Mouse (Mus musculus): ENCODE results near the gene Brsk1. TPM values are rescaled to one million over a fixed set of nuclear protein-coding genes. Genes with fewer than 3 reads are reported as not detected.

Brsk1 gene
- total and polyA plus RNA-seq, 2 experiments = 0.09 to 0.40 TPM

DNA sequence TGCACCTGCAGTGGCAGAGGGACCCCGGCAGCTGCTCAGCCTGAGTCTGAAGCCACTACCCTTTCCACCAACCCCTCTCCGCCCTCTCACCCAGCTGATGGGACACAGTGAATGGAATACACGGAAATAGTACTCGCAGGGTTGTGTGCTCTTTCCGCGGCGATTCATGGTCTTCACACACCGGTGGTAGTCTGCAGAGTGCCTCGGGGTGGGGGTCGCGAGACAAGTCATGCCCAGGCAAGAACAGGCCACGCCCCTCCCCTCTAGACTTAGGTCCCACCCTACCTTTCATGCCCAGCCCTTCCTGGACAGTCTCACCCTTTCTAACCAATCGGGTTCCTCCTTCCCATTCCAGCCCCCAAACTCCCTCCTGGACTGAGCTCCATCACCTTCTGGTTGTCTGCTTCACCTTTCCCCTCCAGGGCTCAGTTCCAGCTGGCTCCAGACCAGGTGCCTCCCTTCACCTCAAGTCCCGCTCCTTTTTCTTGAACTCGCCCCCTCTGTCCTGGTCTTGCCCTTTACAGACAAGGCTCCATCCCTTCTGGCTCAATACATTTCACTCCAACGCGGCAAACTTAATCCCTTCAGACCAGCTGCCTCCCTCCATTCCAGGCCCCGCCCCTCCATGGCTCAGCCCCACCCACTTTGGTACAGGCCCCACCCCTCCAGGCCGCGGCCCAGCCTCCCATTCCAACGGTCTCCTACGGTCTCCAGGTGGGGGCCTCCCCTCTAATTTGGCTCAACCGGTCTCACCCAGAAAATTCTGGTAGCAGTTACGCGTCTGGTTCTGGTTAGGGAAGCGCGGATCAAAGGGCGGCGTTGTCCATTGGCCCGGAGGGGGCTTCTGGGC, 61.8 kb downstream of the Brsk1 start:
- WGBS = 3% methylated on average over 30 of the region's 30 CpGs
- Histone ChIP-seq H3K27ac (replicated peaks; ENCODE audit: insufficient read depth, low read depth, low read length) (no peak overlapping the region), H3K4me3 (ENCODE audit: insufficient read depth, low read depth, low read length) (peak overlapping the region; percentile 32; the same call in 1 of the 2 replicates), H3K27me3 (ENCODE audit: control insufficient read depth, insufficient read depth, low read length) (no peaks in the 10 kb centered on the region), H3K4me1 (ENCODE audit: control insufficient read depth, insufficient read depth, low read length) (no peaks in the 10 kb centered on the region; the same call in 1 of the 2 replicates), H3K9ac (ENCODE audit: low read depth, low read length) (no peak overlapping the region), H3K79me2 (ENCODE audit: control insufficient read depth, insufficient read depth, low read length) (no peaks in the 10 kb centered on the region), H3K36me3 (ENCODE audit: control insufficient read depth, insufficient read depth, low read length) (no peaks in the 10 kb centered on the region)
- DNase-seq (ENCODE audit: extremely low read depth, low read depth, low spot score) = peak; percentile 7
- TF ChIP-seq CTCF (IDR thresholded peaks at IDR 0.05; ENCODE audit: low read depth, low read length) (no peak), POLR2A (IDR thresholded peaks at IDR 0.05; ENCODE audit: extremely low read depth, insufficient read depth, low read length) (no peak)

- WGBS = 15% methylated on average over 24 of the region's 24 CpGs
- DNase-seq (ENCODE audit: extremely low read depth, low read depth, low spot score) = no peak
- no peak within 1 kb of the TSS for H3K27ac ChIP-seq (replicated peaks; ENCODE audit: insufficient read depth, low read depth, low read length)
These were observed 62.6 kb downstream of the Brsk1 start, which contains the start of gene Cox6b2 for GRCm38 (mm10) chr7:4752821-4753570. Gene Cox6b2, minus strand, starts transcription at chr7:4753094.

GRCm38 (mm10) chr7:4759670-4760069, 69.3 kb downstream of the Brsk1 start:
- no peaks in the 10 kb centered on the region for H3K79me2 ChIP-seq (ENCODE audit: control insufficient read depth, insufficient read depth, low read length)
- H3K4me3 ChIP-seq (ENCODE audit: insufficient read depth, low read depth, low read length) = no peak overlapping the region
- 43% methylated on average over 1 of the region's 1 CpGs for WGBS
- no peak overlapping the region for H3K9ac ChIP-seq (ENCODE audit: low read depth, low read length)
- no peaks in the 10 kb centered on the region for H3K36me3 ChIP-seq (ENCODE audit: control insufficient read depth, insufficient read depth, low read length)
- no peaks in the 10 kb centered on the region for H3K27me3 ChIP-seq (ENCODE audit: control insufficient read depth, insufficient read depth, low read length)
- no peak overlapping the region for H3K27ac ChIP-seq (replicated peaks; ENCODE audit: insufficient read depth, low read depth, low read length)
- TF ChIP-seq CTCF (IDR thresholded peaks at IDR 0.05; ENCODE audit: low read depth, low read length) (no peak), POLR2A (IDR thresholded peaks at IDR 0.05; ENCODE audit: extremely low read depth, insufficient read depth, low read length) (no peak)
- no peaks in the 10 kb centered on the region for H3K4me1 ChIP-seq (ENCODE audit: control insufficient read depth, insufficient read depth, low read length)
- no peak for DNase-seq (ENCODE audit: extremely low read depth, low read depth, low spot score)

More at GRCm38 (mm10) chr7:4752821-4753570, 62.6 kb downstream of the Brsk1 start, which contains the start of gene Cox6b2:
- H3K9ac ChIP-seq (ENCODE audit: low read depth, low read length) = no peak within 1 kb of the TSS
- no peak for TF ChIP-seq POLR2A (IDR thresholded peaks at IDR 0.05; ENCODE audit: extremely low read depth, insufficient read depth, low read length)
- no peaks in the 10 kb centered on the region for H3K27me3 ChIP-seq (ENCODE audit: control insufficient read depth, insufficient read depth, low read length)
- peak within 1 kb of the TSS; percentile 32; the same call in 1 of the 2 replicates for H3K4me3 ChIP-seq (ENCODE audit: insufficient read depth, low read depth, low read length)
- H3K36me3 ChIP-seq (ENCODE audit: control insufficient read depth, insufficient read depth, low read length) = no peaks in the 10 kb centered on the region
- no peaks in the 10 kb centered on the region for H3K79me2 ChIP-seq (ENCODE audit: control insufficient read depth, insufficient read depth, low read length)
- no peaks in the 10 kb centered on the region; the same call in 1 of the 2 replicates for H3K4me1 ChIP-seq (ENCODE audit: control insufficient read depth, insufficient read depth, low read length)

DNA sequence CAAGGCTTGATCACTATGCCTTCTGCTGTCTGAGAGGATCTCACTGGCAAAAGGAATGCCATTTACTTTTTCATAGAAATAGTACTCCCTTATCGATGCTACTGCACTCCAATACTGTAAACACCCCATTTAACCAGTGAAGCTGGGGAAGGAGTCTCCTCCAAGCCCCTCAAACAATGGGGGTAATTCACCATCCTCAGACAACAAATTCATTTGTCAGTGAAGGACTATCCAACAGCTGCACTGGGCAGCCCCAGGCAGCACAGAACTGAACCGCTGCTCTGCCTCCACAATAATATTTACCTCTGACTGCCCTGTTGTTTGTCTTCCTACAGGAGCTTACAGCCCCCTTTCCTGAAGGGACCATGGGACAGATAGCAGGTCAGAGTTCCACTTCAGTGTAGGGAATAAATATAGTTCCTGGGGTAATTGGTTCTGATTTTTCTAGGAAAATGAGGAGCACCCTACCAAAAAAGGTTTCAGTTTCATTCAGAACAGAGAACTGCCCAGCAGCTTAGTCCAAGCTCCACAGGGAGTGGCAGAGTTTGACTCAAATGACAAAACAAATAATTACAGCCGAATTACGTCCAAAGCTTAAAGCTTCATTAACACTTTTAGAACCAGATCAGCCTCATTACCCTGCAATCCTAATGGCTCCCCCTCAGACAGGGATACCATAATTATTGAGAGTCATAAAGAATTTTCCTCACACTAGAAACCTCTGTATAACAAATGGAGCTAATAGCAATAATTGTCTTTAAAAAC, 74.7 kb downstream of the Brsk1 start:
- no peaks in the 10 kb centered on the region for H3K27me3 ChIP-seq (ENCODE audit: control insufficient read depth, insufficient read depth, low read length)
- 0 out of 2 replicates have a peak overlapping the region, but pooled peaks have one; percentile 2 for H3K9ac ChIP-seq (ENCODE audit: low read depth, low read length)
- no peaks in the 10 kb centered on the region for H3K36me3 ChIP-seq (ENCODE audit: control insufficient read depth, insufficient read depth, low read length)
- H3K4me3 ChIP-seq (ENCODE audit: insufficient read depth, low read depth, low read length) = no peak overlapping the region
- 10% methylated on average over 4 of the region's 4 CpGs for WGBS
- no peaks in the 10 kb centered on the region for H3K4me1 ChIP-seq (ENCODE audit: control insufficient read depth, insufficient read depth, low read length)
- no peaks in the 10 kb centered on the region for H3K79me2 ChIP-seq (ENCODE audit: control insufficient read depth, insufficient read depth, low read length)
- TF ChIP-seq CTCF (IDR thresholded peaks at IDR 0.05; ENCODE audit: low read depth, low read length) = no peak
- no peak for TF ChIP-seq POLR2A (IDR thresholded peaks at IDR 0.05; ENCODE audit: extremely low read depth, insufficient read depth, low read length)
- DNase-seq (ENCODE audit: extremely low read depth, low read depth, low spot score) = no peak
- 0 out of 2 replicates have a peak overlapping the region, but pooled peaks have one; percentile 0 for H3K27ac ChIP-seq (replicated peaks; ENCODE audit: insufficient read depth, low read depth, low read length)

Other genes with a start within 250 kb of the Brsk1 start
- gene Rdh13, start 245.0 kb upstream of the Brsk1 start, total RNA-seq (2014; rRNA removed) = 5.5 and 6.5 TPM in 2 replicates
- gene Rdh13, start 245.0 kb upstream of the Brsk1 start, polyA plus RNA-seq (2012; rRNA removed) = 6.5 and 6.8 TPM in 2 replicates
- 2.9 and 6.5 TPM in 2 replicates for gene Eps8l1, start 229.9 kb upstream of the Brsk1 start, total RNA-seq (2014; rRNA removed)
- gene Eps8l1, start 229.9 kb upstream of the Brsk1 start, polyA plus RNA-seq (2012; rRNA removed) = 0.05 and 1.4 TPM in 2 replicates
- gene Ppp1r12c, start 188.9 kb upstream of the Brsk1 start, total RNA-seq (2014; rRNA removed) = 21.2 and 21.8 TPM in 2 replicates
- 13.4 and 22.2 TPM in 2 replicates for gene Ppp1r12c, start 188.9 kb upstream of the Brsk1 start, polyA plus RNA-seq (2012; rRNA removed)
- 1.2 and 2.9 TPM in 2 replicates for gene Tnnt1, start 174.2 kb upstream of the Brsk1 start, total RNA-seq (2014; rRNA removed)
- 0.20 and 0.61 TPM in 2 replicates for gene Tnnt1, start 174.2 kb upstream of the Brsk1 start, polyA plus RNA-seq (2012; rRNA removed)
- 0.54 TPM in 1 of 2 replicates, not detected in the other for gene Tnni3, start 166.4 kb upstream of the Brsk1 start, total RNA-seq (2014; rRNA removed)
- 0.76 and 0.82 TPM in 2 replicates for gene Tnni3, start 166.4 kb upstream of the Brsk1 start, polyA plus RNA-seq (2012; rRNA removed)
- 0.09 TPM in 1 of 2 replicates, not detected in the other for gene Dnaaf3, start 158.2 kb upstream of the Brsk1 start, total RNA-seq (2014; rRNA removed)
- 0.24 and 0.44 TPM in 2 replicates for gene Dnaaf3, start 158.2 kb upstream of the Brsk1 start, polyA plus RNA-seq (2012; rRNA removed)
- not detected in 2 replicates for gene Syt5, start 143.1 kb upstream of the Brsk1 start, total RNA-seq (2014; rRNA removed)
- gene Syt5, start 143.1 kb upstream of the Brsk1 start, polyA plus RNA-seq (2012; rRNA removed) = not detected in 2 replicates
- gene Ptprh, start 86.6 kb upstream of the Brsk1 start, total RNA-seq (2014; rRNA removed) = 0.18 TPM in 1 of 2 replicates, not detected in the other
- not detected in 2 replicates for gene Ptprh, start 86.6 kb upstream of the Brsk1 start, polyA plus RNA-seq (2012; rRNA removed)
- 39.5 and 55.7 TPM in 2 replicates for gene Tmem86b, start 59.2 kb upstream of the Brsk1 start, total RNA-seq (2014; rRNA removed)
- 404 and 475 TPM in 2 replicates for gene Tmem86b, start 59.2 kb upstream of the Brsk1 start, polyA plus RNA-seq (2012; rRNA removed)
- gene Ppp6r1, start 31.6 kb upstream of the Brsk1 start, total RNA-seq (2014; rRNA removed) = 47.6 and 54.2 TPM in 2 replicates
- gene Ppp6r1, start 31.6 kb upstream of the Brsk1 start, polyA plus RNA-seq (2012; rRNA removed) = 77.5 and 79.2 TPM in 2 replicates
- 18.2 and 25.5 TPM in 2 replicates for gene Hspbp1, start 5.5 kb upstream of the Brsk1 start, total RNA-seq (2014; rRNA removed)
- gene Hspbp1, start 5.5 kb upstream of the Brsk1 start, polyA plus RNA-seq (2012; rRNA removed) = 27.3 and 30.6 TPM in 2 replicates
- gene Tmem150b, start 34.6 kb downstream of the Brsk1 start, total RNA-seq (2014; rRNA removed) = 0.07 and 0.28 TPM in 2 replicates
- gene Tmem150b, start 34.6 kb downstream of the Brsk1 start, polyA plus RNA-seq (2012; rRNA removed) = 0.19 and 0.44 TPM in 2 replicates
- 7.8 and 9.5 TPM in 2 replicates for gene Kmt5c, start 49.5 kb downstream of the Brsk1 start, total RNA-seq (2014; rRNA removed)
- gene Kmt5c, start 49.5 kb downstream of the Brsk1 start, polyA plus RNA-seq (2012; rRNA removed) = 23.5 and 35.1 TPM in 2 replicates
- not detected in 2 replicates for gene Cox6b2, start 62.5 kb downstream of the Brsk1 start, total RNA-seq (2014; rRNA removed)
- 0.67 and 1.3 TPM in 2 replicates for gene Cox6b2, start 62.5 kb downstream of the Brsk1 start, polyA plus RNA-seq (2012; rRNA removed)
- not detected in 2 replicates for gene Fam71e2, start 80.7 kb downstream of the Brsk1 start, total RNA-seq (2014; rRNA removed)
- not detected in 2 replicates for gene Fam71e2, start 80.7 kb downstream of the Brsk1 start, polyA plus RNA-seq (2012; rRNA removed)
- not detected in 2 replicates for gene Il11, start 92.3 kb downstream of the Brsk1 start, total RNA-seq (2014; rRNA removed)
- 0.09 TPM in 1 of 2 replicates, not detected in the other for gene Il11, start 92.3 kb downstream of the Brsk1 start, polyA plus RNA-seq (2012; rRNA removed)
- gene Tmem190, start 92.3 kb downstream of the Brsk1 start, total RNA-seq (2014; rRNA removed) = not detected in 2 replicates
- gene Tmem190, start 92.3 kb downstream of the Brsk1 start, polyA plus RNA-seq (2012; rRNA removed) = not detected in 2 replicates
- 16.4 and 17.3 TPM in 2 replicates for gene Tmem238, start 99.1 kb downstream of the Brsk1 start, total RNA-seq (2014; rRNA removed)
- gene Tmem238, start 99.1 kb downstream of the Brsk1 start, polyA plus RNA-seq (2012; rRNA removed) = 73.2 and 92.1 TPM in 2 replicates
- gene Rpl28, start 102.3 kb downstream of the Brsk1 start, total RNA-seq (2014; rRNA removed) = 58.4 and 69.2 TPM in 2 replicates
- 211 and 226 TPM in 2 replicates for gene Rpl28, start 102.3 kb downstream of the Brsk1 start, polyA plus RNA-seq (2012; rRNA removed)
- 22.4 and 24.2 TPM in 2 replicates for gene Ube2s, start 122.0 kb downstream of the Brsk1 start, total RNA-seq (2014; rRNA removed)
- gene Ube2s, start 122.0 kb downstream of the Brsk1 start, polyA plus RNA-seq (2012; rRNA removed) = 45.9 and 74.3 TPM in 2 replicates
- gene Shisa7, start 154.1 kb downstream of the Brsk1 start, total RNA-seq (2014; rRNA removed) = under 0.01 TPM in 1 of 2 replicates, not detected in the other
- gene Shisa7, start 154.1 kb downstream of the Brsk1 start, polyA plus RNA-seq (2012; rRNA removed) = 0.02 and 0.12 TPM in 2 replicates
- gene Isoc2b, start 179.7 kb downstream of the Brsk1 start, total RNA-seq (2014; rRNA removed) = 23.6 and 40.2 TPM in 2 replicates
- 24.0 and 34.6 TPM in 2 replicates for gene Isoc2b, start 179.7 kb downstream of the Brsk1 start, polyA plus RNA-seq (2012; rRNA removed)
- 54.3 and 63.5 TPM in 2 replicates for gene Isoc2a, start 186.5 kb downstream of the Brsk1 start, total RNA-seq (2014; rRNA removed)
- 103 and 110 TPM in 2 replicates for gene Isoc2a, start 186.5 kb downstream of the Brsk1 start, polyA plus RNA-seq (2012; rRNA removed)
- not detected in 2 replicates for gene Gm36210, start 215.9 kb downstream of the Brsk1 start, total RNA-seq (2014; rRNA removed)
- 0.13 TPM in 1 of 2 replicates, not detected in the other for gene Gm36210, start 215.9 kb downstream of the Brsk1 start, polyA plus RNA-seq (2012; rRNA removed)
- gene Zfp628, start 224.6 kb downstream of the Brsk1 start, total RNA-seq (2014; rRNA removed) = 0.55 and 0.74 TPM in 2 replicates
- gene Zfp628, start 224.6 kb downstream of the Brsk1 start, polyA plus RNA-seq (2012; rRNA removed) = 6.2 and 8.3 TPM in 2 replicates
- gene Nat14, start 231.4 kb downstream of the Brsk1 start, total RNA-seq (2014; rRNA removed) = 0.20 and 0.28 TPM in 2 replicates
- 0.66 and 0.75 TPM in 2 replicates for gene Nat14, start 231.4 kb downstream of the Brsk1 start, polyA plus RNA-seq (2012; rRNA removed)
- 0.07 and 0.18 TPM in 2 replicates for gene Ssc5d, start 235.2 kb downstream of the Brsk1 start, total RNA-seq (2014; rRNA removed)
- 0.14 and 0.26 TPM in 2 replicates for gene Ssc5d, start 235.2 kb downstream of the Brsk1 start, polyA plus RNA-seq (2012; rRNA removed)

All from liver, adult 2 months (tissue).